Mouse (Mus musculus): ENCODE results near the gene Mrm3.
"Not testable (repeated sequence)": the region's sequence is repeated elsewhere in the genome, so short reads cannot be mapped to it uniquely, and the experiment has no call there.

The Mrm3 gene

DNA sequence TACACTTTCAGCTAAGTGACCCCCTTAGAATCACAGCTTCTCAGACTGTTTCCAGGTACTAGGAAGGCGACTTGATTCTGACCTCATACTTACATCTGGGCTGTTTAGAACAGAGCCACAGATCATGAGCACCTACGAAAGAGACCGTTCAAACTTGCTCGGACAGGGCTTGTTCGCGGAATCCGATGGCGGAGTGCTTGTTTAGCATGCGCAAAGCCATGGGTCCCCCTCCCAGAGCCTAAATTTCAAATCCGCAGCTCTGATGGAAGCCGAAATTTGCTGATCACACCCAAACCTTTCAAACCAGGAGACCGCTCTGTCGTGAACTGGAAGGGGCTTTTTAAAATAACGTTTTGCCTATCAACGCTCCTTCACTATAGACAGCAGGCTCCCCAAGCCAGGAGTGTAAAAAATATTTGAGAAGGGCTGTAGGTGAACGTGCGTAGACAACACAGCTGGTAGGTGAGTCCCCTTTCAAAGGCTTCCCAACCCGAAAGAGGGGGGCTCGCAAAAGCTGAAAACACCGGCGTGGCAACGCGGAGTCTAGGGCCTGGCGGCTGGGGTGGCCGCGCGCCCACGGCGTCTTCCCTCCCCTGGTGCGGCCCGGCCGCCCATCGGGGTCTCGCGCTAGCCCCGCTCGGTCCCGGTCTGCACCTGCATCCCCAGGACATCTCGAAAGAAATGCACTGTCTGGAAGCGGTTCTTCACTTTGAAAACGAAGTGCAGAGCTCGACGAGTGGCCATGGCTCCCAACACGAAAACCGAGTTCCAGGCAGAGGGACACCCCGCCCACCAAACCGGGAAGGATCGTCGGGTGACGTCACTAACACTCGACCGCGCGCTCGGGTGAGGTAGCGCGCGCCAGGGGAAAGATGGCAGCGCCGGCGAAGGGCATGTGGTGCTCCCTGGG lies at the start of gene Mrm3, which contains the start of gene Glod4:
Mrm3 (plus strand) TSS at position 815 of the 910 bp plus-strand sequence.
Glod4 (minus strand) TSS at position 825 of the 910 bp plus-strand sequence.
- peak; percentile 85 for DNase-seq (ENCODE audit: low spot score)

DNA sequence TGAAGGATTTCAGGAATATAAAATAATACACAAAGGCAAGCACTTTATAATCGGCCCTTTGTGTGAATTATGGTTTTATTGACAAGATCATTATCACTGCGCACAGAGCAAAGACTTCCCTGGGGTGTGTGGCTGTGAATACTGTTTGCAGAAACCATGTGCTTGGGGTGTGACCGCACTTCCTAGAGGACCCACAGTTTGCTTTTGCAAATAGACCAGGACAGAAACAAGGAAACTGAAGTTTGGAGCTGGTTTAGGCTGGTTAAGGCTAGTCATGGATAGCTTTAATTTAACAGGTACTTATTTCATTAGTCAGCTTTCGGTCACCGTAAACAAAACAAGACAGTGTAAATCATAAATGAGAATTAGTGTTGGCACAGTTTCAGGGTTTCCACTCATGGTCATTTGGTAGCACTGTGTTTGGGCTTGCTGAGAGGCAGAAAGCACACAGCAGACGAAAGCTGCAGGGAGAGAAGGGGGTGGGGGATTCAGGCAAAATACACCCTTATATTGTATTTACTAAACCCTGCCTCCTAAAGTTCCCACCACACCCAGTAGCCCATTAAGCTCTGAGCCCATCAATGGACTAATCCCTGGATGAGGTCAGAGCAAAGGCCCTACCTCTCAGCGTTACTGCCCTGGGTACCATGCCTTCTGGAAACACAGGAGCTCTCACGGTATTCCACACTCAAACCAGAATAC lies 47.1 kb upstream of the Mrm3 start:
- DNase-seq (ENCODE audit: low spot score), result no peak

DNA sequence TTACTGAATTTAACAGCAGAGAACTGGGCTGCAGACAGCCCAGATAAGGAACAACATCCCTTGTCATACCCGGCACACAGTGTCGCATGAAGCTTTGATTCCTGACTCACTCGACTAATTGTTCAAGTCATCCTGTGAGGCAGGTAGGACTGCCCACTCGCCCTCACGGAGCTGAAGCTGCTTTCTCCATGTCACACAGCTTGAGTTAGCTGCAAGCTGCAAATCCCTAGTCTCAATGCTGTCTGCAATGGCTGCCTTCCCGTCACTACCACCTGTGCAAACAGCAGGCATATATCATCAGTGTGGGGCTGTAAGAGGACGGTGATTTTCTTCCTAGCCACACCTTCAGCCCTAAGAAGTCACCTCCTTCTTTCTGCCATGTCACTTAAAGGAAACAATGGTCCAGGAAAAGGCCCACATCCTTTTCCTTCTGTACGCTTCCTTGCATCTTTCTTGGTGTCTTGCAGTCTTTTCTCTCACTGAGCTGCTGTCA lies 46.5 kb upstream of the Mrm3 start:
- no peak for DNase-seq (ENCODE audit: low spot score)

DNA sequence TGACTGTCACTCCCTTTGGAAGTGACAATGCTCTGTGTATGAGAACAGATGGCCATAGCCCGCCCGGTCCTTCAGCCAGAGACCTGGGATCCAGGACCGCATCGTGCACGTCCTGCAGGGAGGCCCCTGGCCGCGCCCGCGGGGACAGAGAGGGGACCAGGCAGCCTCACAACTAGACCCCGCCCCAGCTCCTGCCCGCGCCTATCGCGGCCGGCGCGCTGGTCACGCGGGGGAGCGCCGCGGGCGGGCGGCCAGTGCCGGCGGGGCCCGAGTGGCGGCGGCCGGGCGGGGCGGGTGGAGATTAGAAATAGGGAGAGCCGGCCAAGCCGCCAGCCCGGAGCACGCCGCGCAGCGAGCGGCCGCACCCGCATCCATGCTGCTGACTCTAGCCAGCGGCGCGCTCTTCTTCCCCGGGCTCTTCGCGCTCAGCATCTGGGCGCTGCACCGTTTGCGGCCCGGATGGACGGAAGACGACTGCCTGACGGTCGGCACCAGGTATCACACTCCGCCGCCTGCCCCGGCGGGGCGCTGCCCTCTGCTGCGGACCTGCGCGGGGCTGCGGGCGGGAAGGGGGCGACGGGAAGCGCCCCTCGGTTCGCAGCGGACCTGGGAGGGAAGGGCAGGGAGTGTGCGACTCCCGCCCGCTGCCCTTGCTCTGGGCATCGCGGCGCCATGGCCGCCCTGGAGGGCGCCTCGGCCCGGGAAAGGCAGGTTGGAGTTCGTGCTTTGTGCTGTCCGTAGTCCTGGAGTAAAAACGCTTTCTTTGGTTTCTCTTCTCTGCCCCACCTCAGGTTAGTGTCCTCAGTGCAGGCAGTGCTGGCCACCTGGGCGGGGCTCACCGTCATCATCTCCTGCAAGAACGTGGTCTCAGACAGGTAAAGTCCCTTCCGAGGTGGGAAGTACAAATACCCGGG lies 41.5 kb upstream of the Mrm3 start:
- peak; percentile 16 for DNase-seq (ENCODE audit: low spot score)

DNA sequence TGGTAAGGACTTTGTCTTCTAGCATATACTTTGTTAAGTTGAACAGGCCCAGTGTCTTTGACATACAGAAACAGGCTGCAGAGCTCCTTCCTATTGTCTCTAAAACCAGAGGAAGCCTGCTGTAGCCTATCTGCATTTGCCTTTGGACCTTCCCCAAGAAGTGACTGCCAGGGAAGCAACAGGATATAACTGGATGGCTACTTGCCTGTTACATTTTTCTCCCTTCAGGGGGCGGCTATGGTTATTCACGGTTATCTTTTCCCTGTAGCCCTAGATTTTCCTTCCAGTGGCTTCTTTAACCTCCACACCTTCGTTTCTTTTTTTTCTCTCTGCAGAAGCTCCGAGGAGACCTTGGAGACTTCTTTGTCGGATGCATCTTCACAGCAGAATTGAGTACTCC lies 36.7 kb upstream of the Mrm3 start:
- DNase-seq (ENCODE audit: low spot score), result no peak

DNA sequence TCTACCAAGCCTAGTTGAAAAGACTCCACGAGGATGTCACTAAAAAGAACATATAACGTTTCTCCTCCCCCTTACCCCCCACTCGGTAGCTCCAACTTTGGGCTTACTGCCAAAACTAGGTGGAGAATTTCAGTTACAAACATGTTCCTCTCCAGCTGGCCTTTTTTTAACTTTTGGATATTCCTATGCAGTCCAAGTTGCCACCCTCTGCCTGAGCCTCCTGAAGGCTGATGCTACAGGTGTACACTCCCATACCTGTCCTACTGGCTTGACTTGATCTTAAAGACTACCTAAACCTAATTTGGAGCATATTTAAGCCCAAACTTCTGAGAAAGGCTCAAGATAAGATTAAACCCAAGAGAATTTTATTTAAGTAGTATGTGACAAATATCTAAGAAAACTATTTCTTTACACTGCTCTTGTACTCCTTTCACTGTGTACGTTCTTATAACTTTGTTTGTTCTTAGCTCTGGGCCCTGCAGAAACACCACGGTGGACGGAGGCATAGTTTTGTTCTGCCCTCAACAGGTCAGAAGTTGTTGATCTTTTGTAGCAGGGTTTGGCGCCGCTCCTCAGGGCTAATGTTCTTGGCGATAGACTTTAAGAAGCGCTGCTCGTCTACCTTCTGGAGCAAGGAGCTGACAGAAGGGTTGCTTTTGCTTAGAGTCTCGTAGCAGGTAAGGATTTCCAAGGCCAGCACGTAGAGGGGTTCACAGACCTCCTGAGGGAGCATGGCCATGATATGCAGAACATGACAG lies 33.1 kb upstream of the Mrm3 start:
- no peak for DNase-seq (ENCODE audit: low spot score)

DNA sequence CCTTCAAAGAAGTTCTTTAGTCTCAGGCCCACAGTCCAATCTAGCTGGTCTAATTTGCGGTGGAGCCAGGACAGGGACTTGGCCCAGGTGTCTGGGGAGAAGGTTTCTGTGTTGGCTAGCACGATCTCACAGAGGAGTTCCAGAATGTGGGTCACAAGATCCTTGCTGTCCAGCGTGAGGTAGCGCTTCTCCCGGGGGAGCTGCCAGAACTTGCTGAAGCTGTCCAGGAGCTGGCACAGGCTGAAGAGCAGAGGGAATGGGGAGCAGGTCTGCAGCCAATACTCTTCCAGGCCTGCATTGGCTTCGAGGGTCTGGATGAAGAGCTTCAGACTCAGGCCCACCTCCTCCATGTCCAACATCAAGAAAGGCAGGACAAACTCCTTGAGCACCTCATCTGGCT lies 31.9 kb upstream of the Mrm3 start:
- DNase-seq (ENCODE audit: low spot score), result not testable (repeated sequence)

DNA sequence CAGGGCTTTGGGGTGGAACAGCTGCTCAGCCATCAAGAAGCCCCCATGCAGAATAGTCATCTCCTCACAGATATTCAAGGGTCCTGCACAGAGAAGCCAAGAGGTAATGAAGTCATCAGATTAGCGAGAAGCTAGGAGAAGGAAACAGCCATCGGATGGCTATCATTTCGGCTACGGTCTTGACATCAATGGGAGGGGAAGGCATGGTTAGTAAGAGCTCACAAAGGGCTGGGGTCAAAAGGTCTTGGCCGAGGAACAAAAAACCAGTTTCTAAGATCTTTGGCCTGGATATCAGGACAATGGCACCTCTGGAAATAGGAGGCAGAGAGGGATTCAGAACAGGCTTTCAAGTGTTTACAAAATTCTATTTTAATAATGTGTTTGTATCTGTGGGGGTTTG lies 29.7 kb upstream of the Mrm3 start:
- DNase-seq (ENCODE audit: low spot score), result no peak

DNA sequence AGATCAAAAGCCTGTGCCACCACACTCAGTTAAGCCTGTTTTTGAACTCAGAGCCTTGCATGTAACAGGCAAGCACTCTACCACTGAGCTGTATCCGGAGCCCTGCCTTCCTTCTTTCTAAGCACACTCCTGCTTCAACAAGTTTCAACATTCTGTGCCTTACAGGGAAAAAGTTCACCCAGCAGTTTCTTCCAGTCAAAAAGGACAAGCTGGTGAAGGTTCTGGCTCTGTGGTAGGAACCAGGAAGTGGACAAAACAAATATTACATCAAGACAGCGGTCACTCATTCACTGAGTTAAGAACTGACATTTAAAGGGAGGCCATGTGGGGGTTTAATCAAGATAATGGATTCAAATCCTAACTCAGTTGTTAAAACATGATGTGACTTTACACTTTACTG lies 28.5 kb upstream of the Mrm3 start:
- no peak for DNase-seq (ENCODE audit: low spot score)

DNA sequence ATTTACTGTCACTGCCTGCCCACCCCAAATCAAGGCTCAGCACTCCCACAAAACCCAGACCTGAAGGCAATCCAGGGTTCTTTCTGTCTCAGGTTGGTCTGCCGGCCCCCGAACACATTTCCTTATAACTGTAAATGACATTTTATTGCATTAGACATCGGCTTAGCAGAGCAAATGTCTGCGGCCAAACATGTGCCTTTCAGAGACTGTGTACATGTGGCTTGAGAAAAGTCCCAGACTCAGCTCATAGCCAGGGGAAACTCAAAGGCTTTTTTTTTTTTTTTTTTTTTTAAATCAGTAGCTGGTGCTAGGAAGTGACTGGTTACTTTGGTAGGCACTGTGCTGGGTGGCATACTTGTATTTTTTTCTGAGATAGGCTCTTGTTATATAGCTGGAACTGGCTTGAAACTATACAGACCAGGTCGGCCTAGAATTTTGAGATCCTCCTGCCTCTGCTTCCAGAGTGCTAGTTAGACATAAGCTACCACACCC lies 27.4 kb upstream of the Mrm3 start:
- DNase-seq (ENCODE audit: low spot score), result no peak

DNA sequence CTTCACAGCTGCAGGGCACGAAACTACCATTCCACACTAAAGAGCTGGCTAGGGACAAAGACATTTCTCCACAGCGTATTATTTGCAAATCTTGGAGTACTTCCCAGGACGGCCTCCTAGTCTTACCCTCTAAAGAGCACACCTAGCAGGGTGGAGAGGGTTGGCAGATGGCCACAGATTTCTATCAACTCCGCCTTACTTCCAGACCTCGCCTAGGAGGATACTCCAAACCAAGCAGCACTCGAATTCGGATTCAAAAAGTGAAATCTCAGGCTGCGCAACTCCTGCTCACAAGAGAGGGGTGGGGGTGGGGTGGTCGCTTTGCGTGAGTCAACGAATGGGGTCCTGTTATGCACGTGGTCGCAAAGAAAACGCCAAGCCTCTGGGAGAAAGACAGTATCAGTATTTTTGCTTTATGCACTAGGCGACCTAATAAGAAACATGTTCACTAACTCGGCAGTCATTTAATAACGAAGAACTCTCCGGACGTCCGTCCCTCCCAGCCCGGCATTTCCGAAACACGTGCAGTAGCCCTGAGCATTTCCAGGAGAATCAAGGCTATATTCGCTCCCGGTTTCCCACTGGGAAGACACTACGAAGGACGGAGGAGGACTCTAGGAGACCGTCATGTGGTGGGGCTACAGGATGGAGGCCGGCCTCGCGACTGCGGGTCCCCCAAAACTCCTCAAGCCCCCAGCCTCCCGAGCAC lies 26.7 kb upstream of the Mrm3 start:
- peak; percentile 41 for DNase-seq (ENCODE audit: low spot score)

DNA sequence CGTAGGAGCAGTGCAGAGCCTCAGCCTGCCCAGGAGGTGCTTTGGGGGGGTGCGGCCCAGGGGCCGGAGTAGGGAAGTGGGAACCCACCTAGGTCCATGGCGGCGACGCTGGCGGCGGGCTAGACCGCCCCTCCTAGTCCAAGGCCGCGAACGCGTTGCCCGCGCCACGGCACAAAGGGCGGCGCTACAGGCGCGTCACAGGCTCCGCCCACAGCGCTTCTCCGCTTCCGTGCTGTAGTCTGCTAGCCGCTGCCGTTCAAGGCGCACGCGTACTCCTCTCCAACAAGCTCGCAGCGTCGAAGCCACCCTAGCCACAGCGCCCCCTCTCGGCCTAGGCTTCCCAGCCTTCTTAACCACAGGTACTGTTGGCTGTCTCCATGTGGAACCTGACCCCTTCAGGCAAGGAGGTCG lies 26.1 kb upstream of the Mrm3 start, which contains the start of the genes Dbil5 and Gemin4:
Dbil5 (plus strand) TSS at position 219 of the 411 bp plus-strand sequence.
Gemin4 (minus strand) TSS at position 275 of the 411 bp plus-strand sequence.
- DNase-seq (ENCODE audit: low spot score), result peak; percentile 97

DNA sequence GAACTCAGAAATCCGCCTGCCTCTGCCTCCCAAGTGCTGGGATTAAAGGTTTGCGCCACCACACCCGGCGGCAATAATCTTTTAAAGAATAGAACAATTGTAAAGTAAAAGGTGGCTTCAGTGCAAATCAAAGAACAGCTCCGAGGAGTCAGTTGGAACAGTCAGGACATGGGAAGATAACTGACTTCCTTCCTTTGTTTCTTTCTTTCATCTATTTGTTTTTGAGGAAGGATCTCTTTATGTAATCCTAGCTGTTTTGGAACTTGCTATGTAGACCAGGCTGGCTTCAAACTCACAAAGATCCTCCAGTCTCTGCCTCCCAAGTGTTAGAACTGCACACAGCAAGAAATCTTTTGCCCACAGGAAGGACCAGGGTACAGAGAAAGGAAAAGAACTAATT lies 18.9 kb upstream of the Mrm3 start:
- no peak for DNase-seq (ENCODE audit: low spot score)

DNA sequence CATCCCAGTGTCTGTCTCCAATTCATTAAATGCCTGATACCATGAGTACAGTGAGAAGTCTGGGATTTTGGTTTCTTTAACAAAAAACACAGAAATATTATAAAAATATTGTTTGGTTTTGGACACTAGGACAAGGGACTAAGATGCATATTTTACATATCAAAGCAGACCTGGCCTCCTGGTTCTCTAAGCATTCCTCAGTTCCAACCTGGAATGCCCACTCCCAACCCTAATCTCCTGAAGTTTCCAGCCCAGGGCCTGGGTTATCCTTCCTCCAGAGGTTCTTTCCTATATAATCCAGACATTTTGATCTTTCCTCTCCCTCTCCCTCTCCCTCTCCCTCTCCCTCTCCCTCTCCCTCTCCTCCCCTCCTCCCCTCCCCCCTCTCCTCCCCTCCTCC lies 18.5 kb upstream of the Mrm3 start:
- no peak for DNase-seq (ENCODE audit: low spot score)

DNA sequence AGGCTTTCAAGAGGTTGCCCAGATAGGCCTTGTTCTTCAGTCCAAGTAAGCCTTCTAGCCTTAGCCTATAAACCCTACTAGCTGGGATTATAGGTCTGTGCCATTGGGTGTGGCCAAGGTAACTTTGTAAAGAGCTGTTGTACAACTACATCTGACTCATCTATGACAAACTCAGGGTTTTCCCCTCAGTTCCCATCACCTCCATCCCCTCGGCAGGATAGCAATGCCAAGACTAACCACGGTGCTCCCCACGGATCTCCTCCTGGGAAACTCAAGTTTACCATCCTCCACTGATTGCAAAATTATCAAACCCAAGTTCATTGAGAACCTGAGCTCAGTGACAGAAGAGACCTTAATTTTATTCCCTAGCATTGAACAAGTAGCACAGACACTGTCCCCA lies 7.4 kb upstream of the Mrm3 start:
- DNase-seq (ENCODE audit: low spot score), result no peak

DNA sequence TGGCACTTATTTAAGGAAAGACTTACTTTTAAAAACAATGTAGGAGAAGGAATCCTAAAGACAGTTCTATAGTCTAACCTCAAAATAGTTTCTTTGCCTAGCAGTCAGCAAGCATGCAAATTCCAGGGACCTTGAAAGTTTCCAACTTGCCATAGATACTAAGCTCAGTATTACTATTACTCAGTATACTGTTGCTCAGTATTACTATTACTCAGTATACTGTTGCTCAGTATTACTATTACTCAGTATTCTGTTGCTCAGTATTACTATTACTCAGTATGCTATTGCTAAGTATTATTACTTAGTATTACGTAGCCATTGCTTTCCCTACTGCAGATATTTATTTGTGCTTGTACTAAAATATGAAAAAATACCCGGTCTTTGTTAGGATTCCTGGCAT lies 3.8 kb upstream of the Mrm3 start:
- DNase-seq (ENCODE audit: low spot score), result no peak

DNA sequence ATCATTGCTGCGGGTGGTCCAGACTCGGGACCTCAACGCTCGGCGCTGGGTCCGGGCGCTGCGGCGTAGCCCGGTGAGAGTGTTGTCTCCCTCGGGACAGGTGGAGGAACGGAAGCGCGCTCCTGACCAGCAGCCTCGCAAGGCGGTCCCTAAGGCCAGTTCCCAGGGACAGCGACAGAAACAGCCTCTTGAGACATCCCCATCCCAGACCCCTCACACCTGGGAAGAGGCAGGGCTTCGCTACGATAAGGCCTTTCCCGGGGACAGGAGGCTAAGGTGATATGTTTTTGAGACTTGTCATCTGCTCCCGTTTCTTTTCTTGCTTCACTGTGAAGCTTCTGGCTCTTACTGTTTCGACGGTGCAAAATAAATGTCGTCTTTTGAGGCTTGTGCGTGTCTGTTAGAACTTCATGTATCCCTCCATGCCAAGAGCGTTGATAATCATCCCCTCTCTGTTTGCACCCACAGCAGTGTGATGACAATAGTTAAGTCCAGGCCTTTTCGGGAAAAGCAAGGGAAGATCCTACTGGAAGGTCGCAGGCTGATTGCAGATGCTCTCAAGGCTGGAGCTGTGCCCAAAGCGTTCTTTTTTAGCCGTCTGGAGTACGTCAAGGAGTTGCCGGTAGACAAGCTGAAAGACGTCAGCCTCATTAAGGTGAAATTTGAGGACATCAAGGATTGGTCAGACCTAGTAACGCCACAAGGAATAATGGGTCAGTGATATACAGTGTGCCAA lies 464 bp downstream of the Mrm3 start:
- DNase-seq (ENCODE audit: low spot score), result peak; percentile 21

DNA sequence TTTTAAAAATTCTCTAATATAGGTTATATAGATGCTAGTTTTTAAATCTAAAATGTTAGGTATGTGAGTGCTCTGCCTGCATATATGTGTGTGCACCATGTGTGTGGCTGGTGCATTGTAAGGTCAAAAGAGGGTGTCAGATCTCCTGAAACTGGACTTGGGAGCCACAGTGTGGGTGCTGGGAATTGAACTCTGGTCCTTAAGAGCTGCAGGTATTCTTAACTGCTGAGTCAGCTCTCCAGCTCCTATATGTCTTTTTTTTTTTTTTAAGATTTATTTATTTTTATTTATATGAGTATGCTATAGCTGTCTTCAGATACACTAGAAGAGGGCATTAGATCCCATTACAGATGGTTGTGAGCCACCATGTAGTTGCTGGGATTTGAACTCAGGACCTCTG lies 2.9 kb downstream of the Mrm3 start:
- no peak for DNase-seq (ENCODE audit: low spot score)

DNA sequence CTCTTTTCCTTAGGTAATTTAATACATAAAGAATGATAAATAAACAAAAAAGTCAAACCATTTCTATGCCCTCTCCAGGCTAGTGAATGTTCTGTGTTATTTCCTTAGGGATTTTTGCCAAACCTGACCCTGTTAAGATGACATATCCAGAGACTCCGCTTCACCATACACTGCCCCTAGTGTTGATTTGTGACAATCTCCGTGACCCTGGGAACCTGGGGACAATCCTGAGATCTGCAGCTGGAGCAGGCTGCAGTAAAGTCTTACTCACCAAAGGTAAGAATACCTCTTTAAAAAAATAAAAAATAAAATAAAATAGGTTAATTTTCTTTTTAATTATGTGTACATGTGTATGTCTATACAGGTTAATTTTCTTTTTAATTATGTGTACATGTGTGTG lies 3.7 kb downstream of the Mrm3 start:
- DNase-seq (ENCODE audit: low spot score), result no peak

DNA sequence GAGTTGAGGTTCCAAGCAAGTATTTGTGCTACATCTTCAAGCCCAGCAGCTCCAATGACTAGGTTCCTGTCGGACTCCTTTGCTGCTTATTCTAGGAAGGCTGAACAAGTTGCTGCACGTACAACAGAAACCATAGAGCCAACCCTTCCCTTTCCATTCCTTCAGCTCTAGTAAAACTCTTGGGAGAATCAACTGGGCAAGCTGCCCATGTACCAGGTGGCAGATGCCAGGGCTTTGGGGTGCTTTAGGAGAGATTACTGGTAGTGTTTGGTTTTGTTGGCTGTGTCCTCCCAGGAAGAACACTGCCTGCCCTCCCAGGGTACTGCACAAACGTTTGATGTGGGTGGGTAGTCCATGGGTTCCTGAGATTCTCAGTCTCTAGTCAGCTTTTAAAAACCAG lies 8.5 kb downstream of the Mrm3 start:
- DNase-seq (ENCODE audit: low spot score), result no peak

Measured in c-Kit-positive CD71-positive TER-119-positive erythroid progenitor cells, embryonic 14.5 days (primary cell).